Mouse (Mus musculus) frontal cortex, adult 2 months (tissue): ENCODE results near the gene Ppp1r9b. TPM values are rescaled to one million over a fixed set of nuclear protein-coding genes. Genes with fewer than 3 reads are reported as not detected.
"Not testable (repeated sequence)": the region's sequence is repeated elsewhere in the genome, so short reads cannot be mapped to it uniquely, and the experiment has no call there.

ENCODE experiments used
- DNase-seq, 2 experiments: peaks; one replicate each; pipeline ENCODE4 v3.0.0; 2022; ENCODE audit warnings: low spot score in 1 of 2; ENCODE audit errors: extremely low spot score in 1 of 2
- polyA plus RNA-seq: library from polyadenylated mRNA; depleted of rRNA; stranded (reverse); fragments of >200 nt; gene quantifications from 2 replicates; pipeline ENCODE4 v1.2.3, GENCODE M21; 2012; rRNA removed

Ppp1r9b gene
- polyA plus RNA-seq: 296 and 312 TPM in 2 replicates

- peak; percentile 84 to 94 for DNase-seq
These were observed at the start of gene Ppp1r9b for GRCm38 (mm10) chr11:94990749-94991577. Gene Ppp1r9b, plus strand, starts transcription at chr11:94991035.

GRCm38 (mm10) chr11:94941121-94941520 is 49.7 kb upstream of the Ppp1r9b start:
- DNase-seq: no peak

GRCm38 (mm10) chr11:94941776-94942175 is 49.1 kb upstream of the Ppp1r9b start:
- no peak for DNase-seq

- DNase-seq: peak in 1 of 2 experiments; percentile 75
These were observed 48.4 kb upstream of the Ppp1r9b start for GRCm38 (mm10) chr11:94942282-94943023.

GRCm38 (mm10) chr11:94943054-94943453 is 47.8 kb upstream of the Ppp1r9b start:
- DNase-seq: no peak

- DNase-seq: no peak
These were observed 46.5 kb upstream of the Ppp1r9b start for GRCm38 (mm10) chr11:94944295-94944694.

GRCm38 (mm10) chr11:94945236-94945635 is 45.6 kb upstream of the Ppp1r9b start:
- no peak for DNase-seq

GRCm38 (mm10) chr11:94952169-94952568 is 38.7 kb upstream of the Ppp1r9b start:
- DNase-seq: no peak

- DNase-seq: no peak
These were observed 35.7 kb upstream of the Ppp1r9b start for GRCm38 (mm10) chr11:94955103-94955502.

- DNase-seq: no peak
These were observed 33.2 kb upstream of the Ppp1r9b start for GRCm38 (mm10) chr11:94957693-94958064.

- DNase-seq: peak in 1 of 2 experiments; percentile 40
These were observed 32.6 kb upstream of the Ppp1r9b start for GRCm38 (mm10) chr11:94958065-94958858.

- no peak for DNase-seq
These were observed 28.2 kb upstream of the Ppp1r9b start for GRCm38 (mm10) chr11:94962534-94963101.

- DNase-seq: no peak
These were observed 23.4 kb upstream of the Ppp1r9b start, which contains the start of gene Hils1 for GRCm38 (mm10) chr11:94967419-94967818. Gene Hils1, plus strand, starts transcription at chr11:94967593.

GRCm38 (mm10) chr11:94968187-94968586 is 22.6 kb upstream of the Ppp1r9b start:
- DNase-seq: peak in 1 of 2 experiments; percentile 17

GRCm38 (mm10) chr11:94969709-94970108 is 21.1 kb upstream of the Ppp1r9b start:
- DNase-seq: not testable (repeated sequence)

GRCm38 (mm10) chr11:94970210-94970943 is 20.5 kb upstream of the Ppp1r9b start:
- peak in 1 of 2 experiments; percentile 91 for DNase-seq

GRCm38 (mm10) chr11:94971895-94972615 is 18.8 kb upstream of the Ppp1r9b start:
- no peak for DNase-seq

GRCm38 (mm10) chr11:94972887-94973286 is 17.9 kb upstream of the Ppp1r9b start:
- DNase-seq: no peak

- DNase-seq: no peak
These were observed 17.5 kb upstream of the Ppp1r9b start for GRCm38 (mm10) chr11:94973313-94973712.
